Mouse (Mus musculus): ENCODE results near the gene Dag1.

DNA sequence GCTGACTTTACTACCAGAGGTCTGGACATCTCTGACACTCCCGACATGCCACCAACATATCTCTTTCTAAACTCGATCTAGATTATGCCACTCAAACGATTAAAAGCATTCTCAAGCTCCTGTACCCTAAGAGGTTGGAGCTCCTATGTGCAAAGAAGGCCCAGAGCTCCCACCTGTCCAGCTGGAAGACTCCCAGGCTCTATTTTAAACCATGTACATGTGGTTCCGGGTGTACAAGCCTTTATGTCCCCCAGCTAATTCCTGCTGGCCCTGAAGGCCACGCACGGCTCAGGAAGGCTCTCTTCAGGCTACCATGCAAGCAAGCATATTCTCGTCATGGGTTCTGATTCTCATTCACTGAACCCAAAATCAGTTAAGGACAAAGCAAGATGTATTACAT lies 1.9 kb downstream of the Dag1 start:
- TF ChIP-seq POLR2AphosphoS5 (IDR thresholded peaks at IDR 0.05; ENCODE audit: insufficient replicate concordance, low read depth, low read length) = no peak
- TF ChIP-seq GATA1 (IDR thresholded peaks at IDR 0.05; ENCODE audit: borderline replicate concordance, low read length) = no peak
- no peak for TF ChIP-seq CTCF (IDR thresholded peaks at IDR 0.05; ENCODE audit: low read depth, low read length)
- TF ChIP-seq TAL1 (conservative IDR thresholded peaks at IDR 0.05; ENCODE audit: low read depth, low read length) = no peak
